Mouse (Mus musculus) central nervous system, embryonic 14 days (tissue): ENCODE data around the gene Lhfpl4. TPM values are rescaled to one million over a fixed set of nuclear protein-coding genes. Genes with fewer than 3 reads are reported as not detected.

Experiments used
- polyA plus RNA-seq: library from polyadenylated mRNA; depleted of rRNA; stranded (reverse); fragments of >200 nt; gene quantifications from 2 replicates; pipeline ENCODE4 v1.2.3, GENCODE M21; 2012; rRNA removed

Gene Lhfpl4
- polyA plus RNA-seq, result 53.8 and 59.2 TPM in 2 replicates

DNA sequence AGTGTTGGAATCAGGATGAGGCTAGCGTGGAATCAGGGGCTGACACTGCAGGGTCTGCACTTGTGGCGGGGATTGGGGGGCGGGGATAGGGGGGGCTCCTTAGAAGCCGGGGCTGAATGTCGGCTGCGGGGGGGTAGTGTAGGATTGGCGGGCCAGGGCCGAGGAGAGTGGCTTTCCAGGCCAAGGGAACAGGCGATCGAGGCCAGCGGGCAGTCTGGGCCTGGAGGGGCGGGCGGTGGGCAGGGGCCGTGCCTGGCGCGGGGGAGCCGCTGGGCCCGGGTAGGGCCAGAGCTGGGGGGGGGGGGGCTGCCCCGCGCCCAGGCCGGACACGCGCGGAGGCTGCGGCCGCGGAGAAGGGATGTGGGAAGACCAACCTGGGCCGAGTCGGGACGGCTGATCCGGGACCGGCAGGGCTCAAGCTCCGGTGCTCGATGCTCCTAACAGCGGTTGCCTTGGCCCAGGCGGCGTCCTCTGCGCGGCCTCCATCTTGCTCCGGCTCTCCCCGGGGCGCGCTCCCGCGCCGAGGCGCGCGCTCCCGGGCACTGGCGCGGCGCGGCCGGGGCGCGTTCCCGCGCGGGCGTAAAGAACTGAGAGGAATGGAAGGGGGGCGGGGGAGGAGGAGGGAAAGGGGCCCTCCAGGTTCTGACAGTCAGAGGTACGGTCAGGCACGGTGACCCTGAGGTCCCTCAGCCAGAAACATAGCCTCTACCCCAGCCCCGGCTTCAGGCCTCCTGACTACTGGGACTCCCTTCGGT, at the start of gene Lhfpl4:
Gene Lhfpl4, minus strand, starts transcription at position 544 of the 755 bp plus-strand sequence.

DNA sequence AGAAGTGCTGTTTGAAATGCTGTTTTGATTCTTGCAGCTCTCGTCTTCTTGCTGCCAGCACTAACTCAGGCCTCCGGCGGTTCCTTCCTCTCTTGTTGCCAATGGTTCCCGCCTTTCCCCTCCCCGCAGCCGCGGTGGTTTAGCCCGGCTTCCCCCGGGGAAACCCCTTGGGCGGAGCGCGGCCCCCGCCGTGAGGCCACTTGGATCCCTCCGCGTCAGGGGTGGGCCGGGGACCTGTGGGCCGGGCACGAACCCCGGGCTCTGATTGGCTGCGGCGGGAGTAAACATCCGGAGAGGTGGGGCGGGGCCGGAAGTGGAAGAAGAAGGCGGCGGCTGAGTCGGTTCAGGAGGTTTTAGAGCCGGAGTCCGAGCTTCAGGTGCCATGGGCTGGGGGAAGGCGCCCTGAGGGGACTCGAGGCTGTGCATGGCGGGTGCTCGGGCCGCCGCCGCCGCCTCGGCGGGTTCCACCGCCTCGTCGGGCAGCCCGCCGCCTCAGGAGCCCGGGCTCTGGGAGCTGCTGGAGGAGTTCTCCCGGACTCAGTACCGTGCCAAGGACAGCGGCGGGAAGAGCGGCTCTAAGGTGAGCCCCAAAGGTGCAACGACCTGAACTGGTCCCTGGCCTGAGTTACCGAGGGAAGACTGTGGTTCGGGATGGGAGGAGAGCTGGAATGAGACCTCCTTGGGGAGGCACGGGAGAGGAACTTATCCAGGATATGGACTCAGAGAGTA, 42.5 kb upstream of the Lhfpl4 start, which contains the start of gene Mtmr14:
Gene Mtmr14, plus strand, starts transcription at position 302 of the 729 bp plus-strand sequence.

Other genes with a start within 250 kb of the Lhfpl4 start
- gene Srgap3, start 248.1 kb downstream of the Lhfpl4 start, polyA plus RNA-seq, result 73.9 and 79.6 TPM in 2 replicates
- gene Thumpd3, start 149.2 kb downstream of the Lhfpl4 start, polyA plus RNA-seq, result 32.9 and 34.8 TPM in 2 replicates
- 60.5 and 63.7 TPM in 2 replicates for gene Setd5, start 118.0 kb downstream of the Lhfpl4 start, polyA plus RNA-seq
- 36.5 and 39.7 TPM in 2 replicates for gene Mtmr14, start 42.5 kb upstream of the Lhfpl4 start, polyA plus RNA-seq
- 1.7 and 2.3 TPM in 2 replicates for gene Cpne9, start 86.9 kb upstream of the Lhfpl4 start, polyA plus RNA-seq
- gene Brpf1, start 111.8 kb upstream of the Lhfpl4 start, polyA plus RNA-seq, result 38.1 and 40.8 TPM in 2 replicates
- gene Ogg1, start 131.6 kb upstream of the Lhfpl4 start, polyA plus RNA-seq, result 20.0 and 20.4 TPM in 2 replicates
- 61.3 and 74.0 TPM in 2 replicates for gene Camk1, start 148.6 kb upstream of the Lhfpl4 start, polyA plus RNA-seq
- 60.1 and 63.2 TPM in 2 replicates for gene Tada3, start 182.5 kb upstream of the Lhfpl4 start, polyA plus RNA-seq
- 101 and 116 TPM in 2 replicates for gene Arpc4, start 182.7 kb upstream of the Lhfpl4 start, polyA plus RNA-seq
- 25.0 and 29.2 TPM in 2 replicates for gene Ttll3, start 193.9 kb upstream of the Lhfpl4 start, polyA plus RNA-seq
- gene Rpusd3, start 224.0 kb upstream of the Lhfpl4 start, polyA plus RNA-seq, result 33.6 and 35.6 TPM in 2 replicates
- 0.04 and 0.06 TPM in 2 replicates for gene Cidec, start 240.4 kb upstream of the Lhfpl4 start, polyA plus RNA-seq
- 59.4 and 62.8 TPM in 2 replicates for gene Jagn1, start 247.2 kb upstream of the Lhfpl4 start, polyA plus RNA-seq